ENCODE assay signal across 8 mouse cellular contexts in genomic region chr7:92741861-92742249, GRCm38 (mm10). TPM values are rescaled to one million over a fixed set of nuclear protein-coding genes. Genes with fewer than 3 reads are reported as not detected.
DNase-seq lines count a peak whose midpoint lies in the region; ATAC-seq and TF ChIP-seq lines count a peak whose summit lies in the region.

No protein-coding gene starts in this region.

- H3K27me3 ChIP-seq in CH12.LX (replicated peaks): peaks cover 11% of the 10 kb centered on the region
- H3K27me3 ChIP-seq in heart, embryonic 12.5 days (replicated peaks): no peaks in the 10 kb centered on the region
- no peaks in the 10 kb centered on the region for H3K27me3 ChIP-seq in stomach, embryonic 15.5 days (replicated peaks)

- in situ Hi-C loops in CH12.LX (cut with MboI; ENCODE audit: low pct_ligation_motif_present, low pct_unique_long_range_greater_than_20kb, low sequenced_read_pairs): no loop called here

- H3K4me1 ChIP-seq in CH12.LX (ENCODE audit: control insufficient read depth in 1 of 2, insufficient read depth in 2 of 2): peaks cover 5 to 43% of the 10 kb centered on the region in 2 experiments; a peak in 2 of 4 replicates
- peaks cover 22% of the 10 kb centered on the region for H3K4me1 ChIP-seq in heart, embryonic 12.5 days (replicated peaks)
- H3K4me1 ChIP-seq in stomach, embryonic 15.5 days: peaks cover 5% of the 10 kb centered on the region; the same call in 1 of the 2 replicates

- peak overlapping the region; percentile 49 for H3K9ac ChIP-seq in CH12.LX (ENCODE audit: insufficient read depth, low read depth)
- H3K9ac ChIP-seq in heart, embryonic 12.5 days: peak overlapping the region; percentile 78
- peak overlapping the region; percentile 56; the same call in 1 of the 2 replicates for H3K9ac ChIP-seq in stomach, embryonic 15.5 days

- TF ChIP-seq RAD21 in CH12.LX (IDR thresholded peaks at IDR 0.05; ENCODE audit: low read depth, low read length): no peak

- dilution Hi-C loops in CH12.LX (cut with MboI; ENCODE audit: extremely low pct_ligation_motif_present, extremely low pct_unique_long_range_greater_than_20kb, low sequenced_read_pairs): no loop called here

- peak overlapping the region; percentile 100 for H3K4me2 ChIP-seq in CH12.LX (ENCODE audit: insufficient read depth, low read depth, poor library complexity, severe bottlenecking)
- H3K4me2 ChIP-seq in heart, embryonic 12.5 days: peak overlapping the region; percentile 97
- H3K4me2 ChIP-seq in stomach, embryonic 15.5 days: peak overlapping the region; percentile 83

- H3K4me3 ChIP-seq in CH12.LX (replicated peaks in 1 of 3; ENCODE audit: low read depth in 2 of 3, low read length in 2 of 3, poor library complexity in 1 of 3): peak overlapping the region; percentile 67 to 74 (median 69)
- peak overlapping the region; percentile 80 for H3K4me3 ChIP-seq in heart, embryonic 12.5 days
- peak overlapping the region; percentile 76 for H3K4me3 ChIP-seq in stomach, embryonic 15.5 days (replicated peaks)

- H3K79me2 ChIP-seq in CH12.LX (replicated peaks; ENCODE audit: control insufficient read depth, extremely low read depth, insufficient read depth, poor library complexity, severe bottlenecking): peaks cover 17% of the 10 kb centered on the region

- no peak overlapping the region for H3K27ac ChIP-seq in CH12.LX (ENCODE audit: insufficient read depth, low read depth)
- H3K27ac ChIP-seq in heart, embryonic 12.5 days (ENCODE audit: poor library complexity, severe bottlenecking): peak overlapping the region; percentile 53; the same call in 1 of the 2 replicates
- H3K27ac ChIP-seq in stomach, embryonic 15.5 days: peak overlapping the region; percentile 55

- DNase-seq in embryo, embryonic 10 days (ENCODE audit: low spot score): peak; percentile 36
- DNase-seq in embryo, embryonic 10.5 days (ENCODE audit: low spot score): no peak
- no peak for DNase-seq in CH12.LX (ENCODE audit: extremely low read depth)
- peak; percentile 55 to 60 for DNase-seq in cerebellum, postnatal 36 days
- peak; percentile 41 to 61 for DNase-seq in kidney, postnatal 4 days
- peak; percentile 27 to 30 for DNase-seq in lung, postnatal 4 days

- no peaks in the 10 kb centered on the region for H3K9me3 ChIP-seq in CH12.LX (replicated peaks; ENCODE audit: low read length)
- no peaks in the 10 kb centered on the region for H3K9me3 ChIP-seq in heart, embryonic 12.5 days (replicated peaks)
- H3K9me3 ChIP-seq in stomach, embryonic 15.5 days: no peaks in the 10 kb centered on the region

- H3K36me3 ChIP-seq in CH12.LX (replicated peaks in 1 of 2; ENCODE audit: control insufficient read depth in 1 of 2, insufficient read depth in 1 of 2, low read length in 1 of 2): peaks cover 3 to 16% of the 10 kb centered on the region in 2 experiments
- peaks cover 17% of the 10 kb centered on the region for H3K36me3 ChIP-seq in heart, embryonic 12.5 days
- no peaks in the 10 kb centered on the region for H3K36me3 ChIP-seq in stomach, embryonic 15.5 days

- TF ChIP-seq CTCF in CH12.LX (conservative IDR thresholded peaks at IDR 0.05 in 1 of 2, IDR thresholded peaks at IDR 0.05 in 1 of 2; ENCODE audit: low read depth in 2 of 2, low read length in 2 of 2): no peak

- TF ChIP-seq POLR2A in CH12.LX (IDR thresholded peaks at IDR 0.05; ENCODE audit: low read depth, low read length): no peak

- peak; percentile 10; the same call in 1 of the 2 replicates for ATAC-seq in heart, embryonic 12.5 days (ENCODE audit: insufficient number of reproducible peaks, low FRiP score)
- ATAC-seq in stomach, embryonic 15.5 days (ENCODE audit: insufficient read depth, low FRiP score, low read depth): no peak

- no peak for TF ChIP-seq EP300 in CH12.LX (IDR thresholded peaks at IDR 0.05; ENCODE audit: low read length)

- WGBS in heart, embryonic 12.5 days: under 1% methylated on average over 9 of the region's 9 CpGs
- 0% methylated on average over 9 of the region's 9 CpGs for WGBS in stomach, embryonic 15.5 days

TF ChIP-seq in CH12.LX, 34 proteins besides CTCF, POLR2A, EP300 and RAD21:
- TF ChIP-seq ETS1 (conservative IDR thresholded peaks at IDR 0.05; ENCODE audit: low read depth, low read length): no peak
- no peak for TF ChIP-seq UBTF (IDR thresholded peaks at IDR 0.05; ENCODE audit: low read depth, low read length)
- no peak for TF ChIP-seq USF1 (IDR thresholded peaks at IDR 0.05; ENCODE audit: low read depth, low read length)
- TF ChIP-seq MYC (IDR thresholded peaks at IDR 0.05; ENCODE audit: low read depth, low read length): no peak
- no peak for TF ChIP-seq MAZ (IDR thresholded peaks at IDR 0.05; ENCODE audit: low read depth, low read length)
- TF ChIP-seq ZC3H11A (IDR thresholded peaks at IDR 0.05; ENCODE audit: low read depth, low read length): no peak
- TF ChIP-seq GABPA (IDR thresholded peaks at IDR 0.05; ENCODE audit: insufficient replicate concordance, low read depth, low read length): no peak
- no peak for TF ChIP-seq SMC3 (IDR thresholded peaks at IDR 0.05; ENCODE audit: low read depth, low read length)
- TF ChIP-seq MEF2A (IDR thresholded peaks at IDR 0.05; ENCODE audit: borderline replicate concordance, low read depth, low read length): no peak
- TF ChIP-seq JUN (IDR thresholded peaks at IDR 0.05; ENCODE audit: insufficient read depth, low read depth, low read length): no peak
- TF ChIP-seq BHLHE40 (IDR thresholded peaks at IDR 0.05; ENCODE audit: low read depth, low read length): no peak
- TF ChIP-seq ZNF384 (IDR thresholded peaks at IDR 0.05; ENCODE audit: low read depth, low read length): no peak
- no peak for TF ChIP-seq TCF12 (IDR thresholded peaks at IDR 0.05; ENCODE audit: low read depth, low read length)
- no peak for TF ChIP-seq NELFE (IDR thresholded peaks at IDR 0.05; ENCODE audit: low read depth, low read length)
- no peak for TF ChIP-seq NRF1 (IDR thresholded peaks at IDR 0.05; ENCODE audit: low read depth, low read length)
- no peak for TF ChIP-seq ZKSCAN1 (IDR thresholded peaks at IDR 0.05; ENCODE audit: borderline replicate concordance, low read depth, low read length)
- no peak for TF ChIP-seq RCOR1 (conservative IDR thresholded peaks at IDR 0.05; ENCODE audit: low read depth, low read length)
- TF ChIP-seq IRF4 (IDR thresholded peaks at IDR 0.05; ENCODE audit: low read depth, low read length): no peak
- no peak for TF ChIP-seq ELF1 (IDR thresholded peaks at IDR 0.05; ENCODE audit: low read depth, low read length)

RNA-seq across cellular contexts. Expression of gene Rab30, which starts 0.5 kb away (rescaled TPM):
- total RNA-seq in CH12.LX (2012; rRNA removed) (39.1 and 48.5 TPM in 2 replicates), CH12.LX (2014; rRNA removed) (99.7 and 105 TPM in 2 replicates)
- 66.2 and 68.5 TPM in 2 replicates for polyA plus RNA-seq in CH12.LX (2012; ENCODE audit: insufficient read length, low read depth)
- polyA plus RNA-seq in heart, embryonic 12.5 days (2016; fragmentation: Nextera tagmentation; extraction: Ambion mirVana): 6.6 and 9.4 TPM in 2 replicates
- polyA plus RNA-seq in stomach, embryonic 15.5 days (2015; fragmentation: Nextera tagmentation; extraction: Ambion mirVana): 18.4 and 23.9 TPM in 2 replicates

Comparison
In these comparisons a context has a peak if more than half of its experiments do, and no peak if none do; other contexts are left out.
1. DNase-seq: peak in embryo, embryonic 10 days (single experiment), cerebellum, postnatal 36 days (2 of 2), kidney, postnatal 4 days (2 of 2) and lung, postnatal 4 days (2 of 2); none in embryo, embryonic 10.5 days (single experiment) and CH12.LX (single experiment).
2. Peak in every context shown above with its lines, with median percentiles within 50 percentile points of each other: H3K4me2 ChIP-seq, H3K4me3 ChIP-seq and H3K9ac ChIP-seq.